Mouse (Mus musculus): ENCODE results near the gene Sash1. TPM values are rescaled to one million over a fixed set of nuclear protein-coding genes. Genes with fewer than 3 reads are reported as not detected.

Gene Sash1
- polyA plus RNA-seq, 1 experiment = 4.7 TPM

DNA sequence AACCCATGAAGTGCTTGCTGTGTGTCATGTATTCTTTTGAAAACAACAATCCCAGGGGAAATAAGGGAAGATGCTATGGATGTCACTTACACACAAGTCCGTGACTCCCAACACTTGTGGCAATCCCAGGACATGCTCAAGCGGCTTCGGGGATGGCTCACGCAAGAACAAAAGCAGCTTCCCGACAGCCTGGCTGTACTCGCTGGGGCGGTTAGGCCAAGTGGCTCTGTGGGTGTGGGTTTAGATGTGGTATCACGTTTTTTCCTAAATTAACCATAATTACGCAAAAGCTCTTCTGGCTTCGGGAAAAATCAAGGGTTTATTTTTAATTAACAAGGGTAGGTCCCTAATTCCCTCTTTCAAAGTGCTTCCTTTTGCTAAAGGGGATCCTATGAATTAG lies 59.6 kb downstream of the Sash1 start:
- no peak overlapping the region for H3K27ac ChIP-seq (ENCODE audit: control insufficient read depth, insufficient read depth, low read depth, low read length, poor library complexity)
- WGBS = 81% methylated on average over 10 of the region's 10 CpGs
- H3K4me3 ChIP-seq (replicated peaks; ENCODE audit: control insufficient read depth, low read depth, low read length) = no peak overlapping the region
- TF ChIP-seq CTCF (IDR thresholded peaks at IDR 0.05; ENCODE audit: control insufficient read depth, insufficient read depth, low read length) (no peak), POLR2A (IDR thresholded peaks at IDR 0.05; ENCODE audit: borderline replicate concordance, control insufficient read depth, low read depth, low read length) (no peak)
- H3K4me1 ChIP-seq (ENCODE audit: control insufficient read depth, insufficient read depth, low read length) = no peaks in the 10 kb centered on the region

DNA sequence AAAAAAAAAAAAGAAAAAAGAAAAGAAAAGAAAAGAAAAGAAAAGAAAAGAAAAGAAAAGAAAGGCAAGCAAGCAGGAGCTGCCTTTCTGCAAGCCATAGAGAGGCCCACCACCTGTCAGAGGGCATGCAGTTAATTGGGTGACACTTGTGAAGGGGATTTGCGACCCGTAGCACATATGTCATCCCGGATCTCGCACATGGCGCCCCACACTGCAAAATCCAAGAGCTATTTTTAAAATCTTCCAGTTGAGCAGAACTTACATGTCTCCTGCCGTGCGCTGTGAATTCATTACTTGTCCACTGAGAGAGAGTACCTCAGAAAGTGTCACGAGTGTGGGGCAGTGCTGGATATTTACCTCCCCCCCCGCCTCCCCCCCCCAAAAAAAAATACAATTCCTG lies 60.0 kb downstream of the Sash1 start:
- Histone ChIP-seq H3K4me1 (ENCODE audit: control insufficient read depth, insufficient read depth, low read length) (no peaks in the 10 kb centered on the region), H3K4me3 (replicated peaks; ENCODE audit: control insufficient read depth, low read depth, low read length) (no peak overlapping the region), H3K27ac (ENCODE audit: control insufficient read depth, insufficient read depth, low read depth, low read length, poor library complexity) (no peak overlapping the region)
- no peak for TF ChIP-seq POLR2A (IDR thresholded peaks at IDR 0.05; ENCODE audit: borderline replicate concordance, control insufficient read depth, low read depth, low read length)
- no peak for TF ChIP-seq CTCF (IDR thresholded peaks at IDR 0.05; ENCODE audit: control insufficient read depth, insufficient read depth, low read length)
- 81% methylated on average over 9 of the region's 9 CpGs for WGBS

DNA sequence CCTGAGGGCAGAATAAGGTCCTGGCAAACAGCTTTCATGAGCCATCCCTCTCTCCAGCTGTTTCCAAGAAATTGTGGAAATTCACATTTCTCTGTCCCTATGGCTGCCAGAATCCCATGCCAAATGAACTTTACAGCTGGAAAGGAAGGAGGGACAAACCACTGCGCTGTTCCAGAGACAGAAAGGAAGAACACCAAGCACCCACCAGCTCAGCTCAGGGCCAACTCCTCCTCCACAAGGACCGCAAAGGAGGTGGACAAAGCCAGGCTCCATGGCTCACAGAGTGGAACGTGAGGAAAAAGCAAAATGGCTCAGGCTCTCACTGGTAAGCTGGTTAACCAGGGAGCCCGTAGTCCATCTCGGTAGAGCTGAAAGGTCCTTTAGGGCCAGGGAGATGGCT lies 67.8 kb downstream of the Sash1 start:
- 85% methylated on average over 5 of the region's 5 CpGs for WGBS
- no peak overlapping the region for H3K4me3 ChIP-seq (replicated peaks; ENCODE audit: control insufficient read depth, low read depth, low read length)

DNA sequence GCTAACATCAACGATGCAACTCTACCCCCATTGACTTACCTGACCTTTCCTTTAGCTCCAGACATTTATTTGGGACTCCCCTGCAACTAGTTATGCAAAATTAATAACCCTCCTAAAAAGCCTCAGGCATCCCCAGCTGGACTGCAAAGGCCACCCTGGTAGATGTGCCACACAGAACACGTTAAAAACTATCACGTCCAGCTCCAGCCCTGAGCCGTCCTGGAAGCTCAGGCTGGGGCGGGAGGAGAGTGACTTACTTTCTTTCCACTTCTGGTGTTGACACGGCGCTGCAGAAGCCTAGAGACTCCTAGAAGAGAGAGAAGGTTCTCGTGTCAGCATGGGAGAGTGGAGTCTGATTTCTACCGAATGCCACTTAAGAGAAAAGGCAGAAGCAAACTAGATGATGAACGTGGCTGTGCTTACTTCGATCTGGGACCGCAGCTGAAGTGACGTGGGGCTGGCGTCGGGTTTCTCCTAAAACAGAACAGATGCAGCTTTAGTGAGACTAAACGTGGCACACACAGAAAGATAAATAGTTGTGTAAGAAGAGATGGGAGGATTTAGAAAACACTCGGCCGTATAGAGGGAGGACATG lies 71.8 kb downstream of the Sash1 start:
- TF ChIP-seq POLR2A (IDR thresholded peaks at IDR 0.05; ENCODE audit: borderline replicate concordance, control insufficient read depth, low read depth, low read length) (no peak), CTCF (IDR thresholded peaks at IDR 0.05; ENCODE audit: control insufficient read depth, insufficient read depth, low read length) (no peak)
- no peak overlapping the region for H3K27ac ChIP-seq (ENCODE audit: control insufficient read depth, insufficient read depth, low read depth, low read length, poor library complexity)
- no peaks in the 10 kb centered on the region for H3K4me1 ChIP-seq (ENCODE audit: control insufficient read depth, insufficient read depth, low read length)
- H3K4me3 ChIP-seq (replicated peaks; ENCODE audit: control insufficient read depth, low read depth, low read length) = no peak overlapping the region
- 82% methylated on average over 18 of the region's 18 CpGs for WGBS

More for the DNA sequence above, 67.8 kb downstream of the Sash1 start:
- Histone ChIP-seq H3K27ac (ENCODE audit: control insufficient read depth, insufficient read depth, low read depth, low read length, poor library complexity) (peak overlapping the region; percentile 15; the same call in 1 of the 2 replicates), H3K4me1 (ENCODE audit: control insufficient read depth, insufficient read depth, low read length) (no peaks in the 10 kb centered on the region)
- no peak for TF ChIP-seq POLR2A (IDR thresholded peaks at IDR 0.05; ENCODE audit: borderline replicate concordance, control insufficient read depth, low read depth, low read length)
- TF ChIP-seq CTCF (IDR thresholded peaks at IDR 0.05; ENCODE audit: control insufficient read depth, insufficient read depth, low read length) = no peak

DNA sequence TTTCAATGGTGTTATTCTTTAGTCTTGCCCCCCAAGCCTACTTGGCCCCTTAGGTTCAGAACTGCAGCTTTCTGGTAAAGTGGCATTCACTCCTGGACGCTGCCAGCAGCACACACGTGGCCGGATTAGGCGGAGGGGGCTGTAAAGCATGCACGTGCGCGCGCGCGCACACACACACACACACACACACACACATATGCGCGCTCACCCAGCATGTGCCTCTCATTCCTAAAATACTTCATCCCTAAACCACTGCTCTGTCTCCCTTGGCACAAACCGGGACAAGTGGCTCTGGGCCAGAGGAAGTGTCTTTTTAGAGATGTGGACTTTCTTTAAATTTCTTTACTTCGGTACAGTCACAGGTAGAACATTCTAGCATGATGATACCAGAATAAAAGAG lies 72.6 kb downstream of the Sash1 start:
- H3K4me3 ChIP-seq (replicated peaks; ENCODE audit: control insufficient read depth, low read depth, low read length) = no peak overlapping the region
- TF ChIP-seq CTCF (IDR thresholded peaks at IDR 0.05; ENCODE audit: control insufficient read depth, insufficient read depth, low read length) (no peak), POLR2A (IDR thresholded peaks at IDR 0.05; ENCODE audit: borderline replicate concordance, control insufficient read depth, low read depth, low read length) (no peak)
- 85% methylated on average over 14 of the region's 14 CpGs for WGBS
- H3K27ac ChIP-seq (ENCODE audit: control insufficient read depth, insufficient read depth, low read depth, low read length, poor library complexity) = no peak overlapping the region
- H3K4me1 ChIP-seq (ENCODE audit: control insufficient read depth, insufficient read depth, low read length) = no peaks in the 10 kb centered on the region

DNA sequence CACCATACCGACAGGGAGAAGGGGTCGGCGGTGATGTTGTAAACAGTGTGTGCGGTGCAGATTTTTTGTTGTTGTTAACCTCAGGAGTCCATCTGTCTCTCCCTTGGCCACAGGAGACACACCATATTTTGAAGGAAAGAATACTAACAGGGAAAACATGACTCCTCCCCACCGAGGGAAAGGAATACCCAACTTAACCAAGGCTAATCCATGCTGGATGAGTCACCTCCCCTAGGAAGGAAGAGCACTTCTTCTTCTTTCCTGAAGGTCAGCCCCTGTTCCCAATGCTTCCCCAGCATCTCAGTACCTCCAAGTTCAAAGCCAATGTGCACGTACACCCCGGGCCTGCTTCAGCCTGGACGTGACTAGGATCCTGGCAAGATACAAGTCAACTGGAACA lies 73.1 kb downstream of the Sash1 start:
- Histone ChIP-seq H3K27ac (ENCODE audit: control insufficient read depth, insufficient read depth, low read depth, low read length, poor library complexity) (no peak overlapping the region), H3K4me1 (ENCODE audit: control insufficient read depth, insufficient read depth, low read length) (no peaks in the 10 kb centered on the region), H3K4me3 (replicated peaks; ENCODE audit: control insufficient read depth, low read depth, low read length) (no peak overlapping the region)
- TF ChIP-seq CTCF (IDR thresholded peaks at IDR 0.05; ENCODE audit: control insufficient read depth, insufficient read depth, low read length) (no peak), POLR2A (IDR thresholded peaks at IDR 0.05; ENCODE audit: borderline replicate concordance, control insufficient read depth, low read depth, low read length) (no peak)
- 87% methylated on average over 8 of the region's 8 CpGs for WGBS

DNA sequence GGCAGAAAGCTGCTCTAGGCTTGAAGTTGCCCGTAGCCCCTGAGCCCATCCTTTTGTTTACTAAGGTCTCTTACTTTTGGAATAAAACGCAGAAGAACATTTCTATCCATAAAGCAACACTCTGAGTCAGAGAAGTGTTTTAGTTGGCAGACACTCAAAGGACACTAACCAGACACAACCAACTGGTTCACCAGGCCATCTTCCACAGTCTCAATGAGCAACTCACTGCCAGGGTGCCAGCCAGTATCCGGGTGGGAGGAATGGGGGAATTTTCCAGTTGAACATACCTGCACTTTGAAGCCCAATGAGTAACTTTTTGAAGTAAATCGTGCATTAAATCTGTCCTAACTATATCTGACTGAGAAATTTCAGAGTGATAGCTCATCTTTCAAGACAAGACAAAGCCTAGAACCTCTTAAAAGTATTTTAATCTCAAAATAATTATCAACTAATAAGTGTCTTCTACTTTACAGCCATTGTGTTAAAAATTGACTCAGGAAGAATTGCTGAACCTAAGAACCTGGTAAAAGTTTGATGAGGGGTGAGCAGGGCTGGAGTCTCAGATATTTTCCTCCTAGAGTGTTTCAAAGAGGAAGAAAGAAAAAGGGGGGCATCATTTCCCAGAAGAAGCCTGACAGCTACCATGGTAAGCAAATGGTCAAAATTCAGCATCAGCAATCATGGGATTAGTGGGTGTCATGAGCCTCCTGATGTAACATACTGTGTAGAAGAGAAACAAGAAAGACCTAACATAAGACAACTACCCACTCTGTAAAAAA lies 74.4 kb downstream of the Sash1 start:
- H3K4me1 ChIP-seq (ENCODE audit: control insufficient read depth, insufficient read depth, low read length) = no peaks in the 10 kb centered on the region
- no peak overlapping the region for H3K27ac ChIP-seq (ENCODE audit: control insufficient read depth, insufficient read depth, low read depth, low read length, poor library complexity)
- no peak overlapping the region for H3K4me3 ChIP-seq (replicated peaks; ENCODE audit: control insufficient read depth, low read depth, low read length)
- WGBS = 79% methylated on average over 4 of the region's 4 CpGs
- no peak for TF ChIP-seq CTCF (IDR thresholded peaks at IDR 0.05; ENCODE audit: control insufficient read depth, insufficient read depth, low read length)
- TF ChIP-seq POLR2A (IDR thresholded peaks at IDR 0.05; ENCODE audit: borderline replicate concordance, control insufficient read depth, low read depth, low read length) = no peak

DNA sequence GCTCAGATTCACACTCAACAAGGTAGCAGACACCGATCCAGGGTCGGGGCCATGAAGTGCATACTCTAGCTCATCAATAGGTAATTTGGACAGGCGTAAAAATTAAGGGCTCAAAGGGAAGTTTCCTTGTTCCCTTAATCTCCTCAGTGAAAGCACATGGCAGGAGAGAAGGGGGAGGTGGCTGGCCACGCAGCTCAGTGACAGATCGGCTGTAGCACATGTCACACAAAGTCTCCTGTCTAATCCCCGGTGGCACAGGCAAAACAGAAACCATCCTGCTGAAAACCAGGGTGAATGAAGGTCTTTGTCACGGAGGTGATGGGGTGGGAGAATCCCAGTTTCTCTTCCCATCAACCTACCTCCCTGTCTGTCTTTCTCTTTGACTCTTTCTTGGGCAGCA lies 75.4 kb downstream of the Sash1 start:
- TF ChIP-seq CTCF (IDR thresholded peaks at IDR 0.05; ENCODE audit: control insufficient read depth, insufficient read depth, low read length) = no peak
- TF ChIP-seq POLR2A (IDR thresholded peaks at IDR 0.05; ENCODE audit: borderline replicate concordance, control insufficient read depth, low read depth, low read length) = no peak
- 78% methylated on average over 7 of the region's 7 CpGs for WGBS
- Histone ChIP-seq H3K4me3 (replicated peaks; ENCODE audit: control insufficient read depth, low read depth, low read length) (no peak overlapping the region), H3K4me1 (ENCODE audit: control insufficient read depth, insufficient read depth, low read length) (no peaks in the 10 kb centered on the region), H3K27ac (ENCODE audit: control insufficient read depth, insufficient read depth, low read depth, low read length, poor library complexity) (no peak overlapping the region)

All from bone marrow, adult 2 months (tissue).